Mouse (Mus musculus): Measurements from ENCODE around the gene Efhd2. TPM values are rescaled to one million over a fixed set of nuclear protein-coding genes. Genes with fewer than 3 reads are reported as not detected.

The Efhd2 gene
- polyA plus RNA-seq, 1 experiment from 2014 or later, result 86.3 TPM

DNA sequence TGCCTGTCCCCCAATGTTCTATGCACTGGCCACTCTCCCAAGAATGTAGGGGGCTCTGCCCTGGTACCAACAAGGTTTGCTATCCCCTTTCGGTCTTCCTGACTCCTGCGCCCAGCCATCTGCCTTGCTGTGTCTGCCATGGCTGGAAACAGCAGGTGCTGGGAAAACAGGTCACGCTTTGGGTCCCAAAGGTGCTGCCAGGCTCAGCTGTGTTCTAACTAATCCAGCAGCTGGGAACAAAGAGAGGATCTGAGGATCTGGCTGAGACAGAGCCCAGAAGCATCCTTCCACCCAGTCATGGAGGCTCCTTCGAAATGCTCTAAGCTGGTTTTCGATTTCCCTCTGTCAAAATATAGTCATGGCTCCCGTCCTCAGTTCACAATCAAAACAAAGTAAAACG lies 58.5 kb downstream of the Efhd2 start:
- H3K27me3 ChIP-seq, result no peaks in the 10 kb centered on the region
- H3K4me2 ChIP-seq, result no peak overlapping the region
- H3K4me1 ChIP-seq, result no peaks in the 10 kb centered on the region
- no peak overlapping the region for H3K9ac ChIP-seq
- no peaks in the 10 kb centered on the region for H3K9me3 ChIP-seq (replicated peaks)
- peaks cover 46% of the 10 kb centered on the region for H3K36me3 ChIP-seq (ENCODE audit: poor library complexity, severe bottlenecking)
- no peak overlapping the region for H3K4me3 ChIP-seq
- no peak for ATAC-seq
- 86% methylated on average over 7 of the region's 7 CpGs for WGBS
- no peak overlapping the region for H3K27ac ChIP-seq

DNA sequence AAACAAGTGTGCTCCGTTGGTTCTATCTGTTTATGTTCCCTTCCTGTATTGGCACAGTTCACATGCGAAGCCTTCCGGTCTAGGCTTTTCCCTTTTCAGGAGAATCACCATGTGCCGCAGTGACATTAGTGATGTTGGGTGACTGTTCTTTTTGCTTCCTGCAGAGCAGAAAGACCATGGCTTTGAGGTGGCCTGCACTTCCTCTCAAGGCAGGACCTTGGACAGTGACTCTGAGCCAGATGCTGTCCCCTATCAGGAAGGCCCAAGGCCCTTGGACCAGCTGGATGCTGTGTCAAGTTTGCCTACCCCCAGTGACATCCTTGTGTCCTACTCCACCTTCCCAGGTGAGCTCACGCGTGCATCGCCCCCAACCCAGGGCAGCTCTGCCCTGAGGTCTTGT lies 63.3 kb downstream of the Efhd2 start:
- H3K9ac ChIP-seq, result no peak overlapping the region
- H3K4me3 ChIP-seq, result no peak overlapping the region
- ATAC-seq, result no peak
- WGBS, result 97% methylated on average over 7 of the region's 7 CpGs
- no peaks in the 10 kb centered on the region for H3K9me3 ChIP-seq (replicated peaks)
- H3K27me3 ChIP-seq, result no peaks in the 10 kb centered on the region
- peaks cover 94% of the 10 kb centered on the region for H3K36me3 ChIP-seq (ENCODE audit: poor library complexity, severe bottlenecking)
- 0 out of 2 replicates have a peak, but pooled peaks cover 4% of the 10 kb centered on the region for H3K4me1 ChIP-seq
- H3K27ac ChIP-seq, result no peak overlapping the region
- no peak overlapping the region for H3K4me2 ChIP-seq

GRCm38 (mm10) chr4:141810975-141811374 lies 63.7 kb downstream of the Efhd2 start:
- H3K9me3 ChIP-seq (replicated peaks), result no peaks in the 10 kb centered on the region
- H3K27me3 ChIP-seq, result no peaks in the 10 kb centered on the region
- H3K4me3 ChIP-seq, result no peak overlapping the region
- no peak overlapping the region for H3K4me2 ChIP-seq
- H3K9ac ChIP-seq, result no peak overlapping the region
- 0 out of 2 replicates have a peak, but pooled peaks cover 4% of the 10 kb centered on the region for H3K4me1 ChIP-seq
- no peak for ATAC-seq
- peaks cover 95% of the 10 kb centered on the region for H3K36me3 ChIP-seq (ENCODE audit: poor library complexity, severe bottlenecking)
- 95% methylated on average over 2 of the region's 2 CpGs for WGBS
- H3K27ac ChIP-seq, result no peak overlapping the region

DNA sequence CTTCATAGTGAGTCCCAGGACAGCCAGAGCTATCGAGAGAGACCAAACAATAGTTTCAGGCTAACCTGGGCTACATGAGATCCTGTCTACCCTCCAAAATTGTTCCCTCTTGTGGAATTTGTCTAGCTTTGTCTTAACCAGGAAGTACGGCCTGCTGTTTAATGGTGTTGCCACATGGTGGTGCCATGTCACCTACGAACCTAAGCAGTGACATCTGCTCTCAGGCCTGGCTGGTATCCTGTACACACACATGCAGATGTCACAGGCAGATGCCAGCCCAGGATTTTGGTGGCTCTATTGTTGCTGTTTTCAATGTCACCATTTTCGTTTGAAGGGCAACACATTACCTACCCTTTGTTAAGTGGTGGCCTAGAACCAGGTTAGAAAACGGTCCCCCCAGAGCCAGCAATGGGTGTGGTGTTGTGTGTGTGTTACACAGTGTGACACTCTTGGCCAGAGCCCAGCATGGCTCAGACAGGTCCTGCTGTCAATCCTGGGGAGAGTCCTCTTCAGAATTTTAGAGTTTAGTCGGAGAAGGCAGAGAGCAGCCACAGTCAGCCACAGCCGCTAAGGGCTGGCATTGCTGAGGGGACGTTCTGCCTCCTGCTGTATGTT lies 64.8 kb downstream of the Efhd2 start:
- Histone ChIP-seq H3K4me1 (0 out of 2 replicates have a peak, but pooled peaks cover 4% of the 10 kb centered on the region), H3K27ac (no peak overlapping the region), H3K4me3 (no peak overlapping the region), H3K9ac (no peak overlapping the region), H3K27me3 (no peaks in the 10 kb centered on the region), H3K4me2 (no peak overlapping the region), H3K36me3 (ENCODE audit: poor library complexity, severe bottlenecking) (peaks cover 95% of the 10 kb centered on the region), H3K9me3 (replicated peaks) (no peaks in the 10 kb centered on the region)
- 79% methylated on average over 8 of the region's 8 CpGs for WGBS
- peak; percentile 33; the same call in 1 of the 2 replicates for ATAC-seq

Other genes with a start within 250 kb of the Efhd2 start
- gene Plekhm2, start 210.0 kb downstream of the Efhd2 start, polyA plus RNA-seq (2015; fragmentation: Nextera tagmentation; extraction: Ambion mirVana), result 6.1 and 7.2 TPM in 2 replicates
- 0.21 and 2.8 TPM in 2 replicates for gene Rsc1a1, start 189.3 kb downstream of the Efhd2 start, polyA plus RNA-seq (2015; fragmentation: Nextera tagmentation; extraction: Ambion mirVana)
- gene Ddi2, start 151.5 kb downstream of the Efhd2 start, polyA plus RNA-seq (2015; fragmentation: Nextera tagmentation; extraction: Ambion mirVana), result 14.7 TPM in 2 replicates
- gene Agmat, start 128.2 kb downstream of the Efhd2 start, polyA plus RNA-seq (2015; fragmentation: Nextera tagmentation; extraction: Ambion mirVana), result not detected in 2 replicates
- 4.6 and 4.7 TPM in 2 replicates for gene Dnajc16, start 84.0 kb downstream of the Efhd2 start, polyA plus RNA-seq (2015; fragmentation: Nextera tagmentation; extraction: Ambion mirVana)
- 14.7 and 15.6 TPM in 2 replicates for gene Casp9, start 81.3 kb downstream of the Efhd2 start, polyA plus RNA-seq (2015; fragmentation: Nextera tagmentation; extraction: Ambion mirVana)
- 0.15 TPM in 1 of 2 replicates, not detected in the other for gene Cela2a, start 48.8 kb downstream of the Efhd2 start, polyA plus RNA-seq (2015; fragmentation: Nextera tagmentation; extraction: Ambion mirVana)
- gene Ctrc, start 28.6 kb downstream of the Efhd2 start, polyA plus RNA-seq (2015; fragmentation: Nextera tagmentation; extraction: Ambion mirVana), result not detected in 2 replicates
- gene Fhad1, start 140.2 kb upstream of the Efhd2 start, polyA plus RNA-seq (2015; fragmentation: Nextera tagmentation; extraction: Ambion mirVana), result 1.5 and 3.0 TPM in 2 replicates
- gene Tmem51, start 209.4 kb upstream of the Efhd2 start, polyA plus RNA-seq (2015; fragmentation: Nextera tagmentation; extraction: Ambion mirVana), result 3.4 and 4.5 TPM in 2 replicates